Mouse (Mus musculus) gonadal fat pad, adult 2 months (tissue): ENCODE data around the gene Rictor. TPM values are rescaled to one million over a fixed set of nuclear protein-coding genes. Genes with fewer than 3 reads are reported as not detected.
"Not testable (repeated sequence)": the region's sequence is repeated elsewhere in the genome, so short reads cannot be mapped to it uniquely, and the experiment has no call there.

Source experiments
- DNase-seq: peaks from one replicate; pipeline ENCODE4 v3.0.0-alpha.2; 2012; ENCODE audit warnings: low read depth
- polyA plus RNA-seq: library from polyadenylated mRNA; depleted of rRNA; stranded (reverse); fragments of >200 nt; gene quantifications from 2 replicates; pipeline ENCODE4 v1.2.3, GENCODE M21; 2012; rRNA removed

The Rictor gene
- polyA plus RNA-seq, 1 experiment = 7.8 TPM

GRCm38 (mm10) chr15:6733076-6733475 is 24.9 kb downstream of the Rictor start:
- DNase-seq = no peak

- DNase-seq = no peak
These were observed 31.0 kb downstream of the Rictor start for GRCm38 (mm10) chr15:6739180-6739579.

- no peak for DNase-seq
These were observed 34.3 kb downstream of the Rictor start for GRCm38 (mm10) chr15:6742337-6743025.

- no peak for DNase-seq
These were observed 35.5 kb downstream of the Rictor start for GRCm38 (mm10) chr15:6743723-6744122.

- DNase-seq = not testable (repeated sequence)
These were observed 38.3 kb downstream of the Rictor start for GRCm38 (mm10) chr15:6746301-6746983.

- no peak for DNase-seq
These were observed 38.8 kb downstream of the Rictor start for GRCm38 (mm10) chr15:6747001-6747400.

- no peak for DNase-seq
These were observed 46.2 kb downstream of the Rictor start for GRCm38 (mm10) chr15:6754400-6754799.

- no peak for DNase-seq
These were observed 64.1 kb downstream of the Rictor start for GRCm38 (mm10) chr15:6772265-6772664.

GRCm38 (mm10) chr15:6786212-6786611 is 78.0 kb downstream of the Rictor start:
- DNase-seq = no peak

- DNase-seq = no peak
These were observed 79.1 kb downstream of the Rictor start for GRCm38 (mm10) chr15:6787236-6787635.

- DNase-seq = no peak
These were observed 81.8 kb downstream of the Rictor start for GRCm38 (mm10) chr15:6790011-6790410.

- DNase-seq = no peak
These were observed 83.5 kb downstream of the Rictor start for GRCm38 (mm10) chr15:6791648-6792047.

GRCm38 (mm10) chr15:6792846-6793245 is 84.7 kb downstream of the Rictor start:
- DNase-seq = no peak

GRCm38 (mm10) chr15:6801212-6801611 is 93.0 kb downstream of the Rictor start:
- DNase-seq = not testable (repeated sequence)

GRCm38 (mm10) chr15:6815807-6816206 is 107.6 kb downstream of the Rictor start:
- no peak for DNase-seq

- no peak for DNase-seq
These were observed 132.0 kb downstream of the Rictor start for GRCm38 (mm10) chr15:6840199-6840598.

GRCm38 (mm10) chr15:6849851-6850250 is 141.7 kb downstream of the Rictor start:
- no peak for DNase-seq

Other genes with a start within 250 kb of the Rictor start
- 14.6 and 26.1 TPM in 2 replicates for gene Fyb, start 185.5 kb upstream of the Rictor start, polyA plus RNA-seq
- 11.1 and 14.4 TPM in 2 replicates for gene Osmr, start 166.6 kb downstream of the Rictor start, polyA plus RNA-seq